Mouse (Mus musculus): ENCODE measurements around the gene Vmn1r118. TPM values are rescaled to one million over a fixed set of nuclear protein-coding genes. Genes with fewer than 3 reads are reported as not detected.
"Not testable (repeated sequence)": the region's sequence is repeated elsewhere in the genome, so short reads cannot be mapped to it uniquely, and the experiment has no call there.

Vmn1r118 gene
- not detected in 2 replicates for polyA plus RNA-seq (2015; fragmentation: Nextera tagmentation; extraction: Ambion mirVana)

GRCm38 (mm10) chr7:20912247-20912646 is at the start of gene Vmn1r118:
Vmn1r118 (minus strand) TSS chr7:20912347.
- no CpG with 5 or more reads among the region's 2 CpGs for WGBS
- H3K9me3 ChIP-seq (replicated peaks); H3K4me1 ChIP-seq; H3K4me2 ChIP-seq; H3K9ac ChIP-seq; H3K27me3 ChIP-seq; H3K4me3 ChIP-seq; ATAC-seq; H3K36me3 ChIP-seq (ENCODE audit: poor library complexity, severe bottlenecking); H3K27ac ChIP-seq: not testable (repeated sequence)

GRCm38 (mm10) chr7:20884021-20884420 is 28.1 kb downstream of the Vmn1r118 start, which contains the start of gene Vmn1r117:
Vmn1r117 (minus strand) TSS chr7:20884121.
- not testable (repeated sequence) for H3K9ac ChIP-seq; H3K4me1 ChIP-seq; H3K27ac ChIP-seq; H3K27me3 ChIP-seq; H3K4me3 ChIP-seq; ATAC-seq; H3K9me3 ChIP-seq (replicated peaks); H3K36me3 ChIP-seq (ENCODE audit: poor library complexity, severe bottlenecking); H3K4me2 ChIP-seq
- WGBS, result no CpG with 5 or more reads among the region's 2 CpGs

- 52% methylated on average over 3 of the region's 3 CpGs for WGBS
- not testable (repeated sequence) for H3K9ac ChIP-seq; H3K4me3 ChIP-seq; H3K4me2 ChIP-seq; H3K36me3 ChIP-seq (ENCODE audit: poor library complexity, severe bottlenecking); H3K27ac ChIP-seq; H3K4me1 ChIP-seq; ATAC-seq; H3K27me3 ChIP-seq; H3K9me3 ChIP-seq (replicated peaks)
Observed at GRCm38 (mm10) chr7:20871956-20872355, 40.2 kb downstream of the Vmn1r118 start, which contains the start of gene Vmn1r116. Vmn1r116 (plus strand) TSS chr7:20872256.

Other genes starting within 250 kb of the Vmn1r118 start
- not detected in 2 replicates for gene Vmn1r107, start 243.4 kb downstream of the Vmn1r118 start, polyA plus RNA-seq (2015; fragmentation: Nextera tagmentation; extraction: Ambion mirVana)
- gene Vmn1r111, start 209.1 kb downstream of the Vmn1r118 start, polyA plus RNA-seq (2015; fragmentation: Nextera tagmentation; extraction: Ambion mirVana), result not detected in 2 replicates
- not detected in 2 replicates for gene Gm10668, start 181.7 kb downstream of the Vmn1r118 start, polyA plus RNA-seq (2015; fragmentation: Nextera tagmentation; extraction: Ambion mirVana)
- not detected in 2 replicates for gene Vmn1r112, start 141.2 kb downstream of the Vmn1r118 start, polyA plus RNA-seq (2015; fragmentation: Nextera tagmentation; extraction: Ambion mirVana)
- not detected in 2 replicates for gene Vmn1r113, start 125.1 kb downstream of the Vmn1r118 start, polyA plus RNA-seq (2015; fragmentation: Nextera tagmentation; extraction: Ambion mirVana)
- gene Vmn1r114, start 100.2 kb downstream of the Vmn1r118 start, polyA plus RNA-seq (2015; fragmentation: Nextera tagmentation; extraction: Ambion mirVana), result not detected in 2 replicates
- not detected in 2 replicates for gene Vmn1r115, start 67.4 kb downstream of the Vmn1r118 start, polyA plus RNA-seq (2015; fragmentation: Nextera tagmentation; extraction: Ambion mirVana)
- gene Vmn1r116, start 40.1 kb downstream of the Vmn1r118 start, polyA plus RNA-seq (2015; fragmentation: Nextera tagmentation; extraction: Ambion mirVana), result not detected in 2 replicates
- not detected in 2 replicates for gene Vmn1r117, start 28.2 kb downstream of the Vmn1r118 start, polyA plus RNA-seq (2015; fragmentation: Nextera tagmentation; extraction: Ambion mirVana)
- not detected in 2 replicates for gene Vmn1r119, start 100.1 kb upstream of the Vmn1r118 start, polyA plus RNA-seq (2015; fragmentation: Nextera tagmentation; extraction: Ambion mirVana)
- not detected in 2 replicates for gene Vmn1r120, start 141.4 kb upstream of the Vmn1r118 start, polyA plus RNA-seq (2015; fragmentation: Nextera tagmentation; extraction: Ambion mirVana)
- gene Vmn1r121, start 186.2 kb upstream of the Vmn1r118 start, polyA plus RNA-seq (2015; fragmentation: Nextera tagmentation; extraction: Ambion mirVana), result not detected in 2 replicates
- gene Vmn1r122, start 221.8 kb upstream of the Vmn1r118 start, polyA plus RNA-seq (2015; fragmentation: Nextera tagmentation; extraction: Ambion mirVana), result not detected in 2 replicates
- gene Vmn1r123, start 249.8 kb upstream of the Vmn1r118 start, polyA plus RNA-seq (2015; fragmentation: Nextera tagmentation; extraction: Ambion mirVana), result not detected in 2 replicates